Mouse (Mus musculus) heart, postnatal 0 days (tissue): ENCODE results near the gene Keg1.

Experiments
- CTCF ChIP-seq: IDR thresholded peaks from 2 replicates; pipeline ENCODE4 v1.5.1; 2016; ENCODE audit warnings: antibody characterized with exemption, control low read depth, low read depth
- EP300 ChIP-seq: IDR thresholded peaks from 2 replicates; pipeline ENCODE4 v1.6.1; 2016; ENCODE audit warnings: antibody characterized with exemption, low read depth

- no peak for TF ChIP-seq CTCF
- no peak for TF ChIP-seq EP300
Observed at GRCm38 (mm10) chr19:12708458-12708857, 12.9 kb downstream of the Keg1 start.
